Mouse (Mus musculus) heart, adult 2 months (tissue): ENCODE measurements at regions not wholly inside any gene's neighbourhood (a gene's known extent, or its start where the extent isn't known, plus 50 kb on each side); places are given as distances from the start of the nearest gene placed in this dataset.

Source experiments
- CTCF ChIP-seq: fragments of 200-600 bp; IDR thresholded peaks from 2 replicates; pipeline ENCODE4 v1.8.1; 2022; ENCODE audit warnings: antibody characterized with exemption, mild to moderate bottlenecking, moderate library complexity
- EP300 ChIP-seq: fragments of 200-500 bp; IDR thresholded peaks from 2 replicates; pipeline ENCODE4 v1.6.1; 2011; ENCODE audit warnings: low read depth, low read length, control low read depth; ENCODE audit not compliant: insufficient read depth
- POLR2A ChIP-seq: fragments of 200-500 bp; IDR thresholded peaks from 2 replicates; pipeline ENCODE4 v1.6.1; 2011; ENCODE audit warnings: mild to moderate bottlenecking, low read depth, low read length, control low read depth; ENCODE audit not compliant: insufficient read depth

DNA sequence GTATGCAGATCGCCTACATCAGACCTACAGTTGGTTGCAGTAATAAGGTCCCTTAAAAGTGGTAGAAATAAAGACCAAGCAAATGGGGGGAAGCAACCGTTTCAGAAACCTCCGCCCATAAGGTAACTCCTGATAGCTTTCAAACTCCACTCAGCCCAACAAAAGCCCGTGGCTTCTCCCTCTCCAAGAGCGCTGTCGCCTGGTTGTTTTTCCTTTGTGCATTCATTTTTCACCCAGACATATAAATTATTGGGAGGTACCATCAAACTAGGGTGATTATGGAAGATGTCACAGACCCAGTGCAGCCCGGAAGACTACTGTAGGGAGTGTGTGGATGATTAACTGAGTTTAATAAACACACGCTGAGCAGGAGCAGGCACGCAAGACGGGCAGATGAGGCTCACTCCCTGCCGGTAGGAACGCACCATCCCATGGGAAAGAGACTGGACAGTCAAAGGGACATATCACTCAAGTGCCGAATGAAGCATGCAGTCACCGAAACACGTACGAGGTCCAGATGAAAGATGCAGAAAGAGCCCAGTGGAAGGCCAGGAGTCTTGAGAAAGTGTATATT is 189.8 kb downstream of the Nr2f2 start:
- no peak for TF ChIP-seq POLR2A
- no peak for TF ChIP-seq EP300
- TF ChIP-seq CTCF = no peak
